Mouse (Mus musculus) gastrocnemius, adult 8-10 months (tissue): ENCODE results near the gene Myom1. TPM values are rescaled to one million over a fixed set of nuclear protein-coding genes. Genes with fewer than 3 reads are reported as not detected.

Experiments used
- DNase-seq, 2 experiments: peaks; one replicate each; pipeline ENCODE4 v3.0.0; 2022; ENCODE audit warnings: low spot score in 2 of 2
- total RNA-seq, 4 experiments: library from RNA; stranded (reverse); gene quantifications; 2 replicates each; pipeline ENCODE4 v1.2.4; 2022

Gene Myom1
- total RNA-seq, 4 experiments from 2014 or later = 1,304 to 1,591 (median 1,439) TPM

DNA sequence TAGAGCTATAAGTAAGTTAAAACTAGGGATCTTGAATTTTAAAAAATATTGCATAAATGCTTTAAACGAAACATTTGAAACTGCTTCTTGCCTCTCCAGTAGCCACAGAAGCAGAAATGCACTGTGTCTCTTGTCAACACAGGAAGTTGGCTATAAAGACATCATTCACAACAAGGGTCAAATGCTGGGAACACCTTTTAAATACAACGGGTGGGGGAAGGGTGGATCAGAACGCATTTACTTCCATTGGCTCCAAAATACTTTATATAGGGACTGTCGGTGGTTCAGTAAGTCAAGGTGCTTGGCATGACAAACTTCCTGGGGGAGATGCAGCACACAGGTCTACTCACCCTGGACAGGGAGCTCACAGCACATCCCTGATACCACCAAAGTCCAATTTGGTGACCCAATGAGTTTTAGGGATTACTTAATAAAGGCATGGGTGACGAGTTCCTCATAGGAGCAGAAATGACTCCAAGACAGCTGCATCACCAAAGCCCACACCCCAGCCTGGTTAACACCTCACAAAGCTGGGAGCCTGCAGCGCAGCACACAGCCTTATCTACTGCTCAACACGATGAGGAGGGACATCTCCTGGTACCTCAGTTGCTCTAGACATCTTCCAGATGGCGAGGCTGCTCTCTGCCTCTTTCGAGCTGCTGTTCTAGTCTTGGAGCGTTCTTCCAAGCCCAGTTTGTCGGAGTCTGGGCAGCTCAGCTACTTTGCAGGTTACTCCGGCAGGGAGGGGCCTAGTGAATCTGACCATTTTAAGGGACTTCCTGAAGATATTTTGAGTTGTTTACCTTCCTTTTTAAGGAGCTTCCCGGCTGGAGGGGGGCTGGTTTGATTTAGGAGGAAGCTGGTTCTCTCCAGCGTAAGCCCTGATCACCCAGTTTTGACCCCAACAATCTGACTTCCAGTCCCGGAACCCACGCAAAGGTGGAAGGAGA is 134.2 kb downstream of the Myom1 start:
- no peak for DNase-seq

DNA sequence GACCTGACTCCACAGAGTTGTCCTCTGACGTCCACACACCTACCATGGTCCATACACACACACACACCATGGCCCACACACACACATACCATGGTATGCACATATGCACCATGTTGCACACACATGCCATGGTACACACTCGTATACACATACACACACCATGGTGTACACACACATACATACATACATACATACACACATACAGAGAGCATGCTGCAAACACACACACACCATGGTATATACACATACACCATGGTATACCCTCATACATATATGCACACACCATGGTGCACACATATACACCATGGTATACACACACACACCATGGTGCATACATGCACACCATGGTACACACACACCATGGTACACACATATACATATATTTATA is 134.9 kb downstream of the Myom1 start:
- DNase-seq = no peak

DNA sequence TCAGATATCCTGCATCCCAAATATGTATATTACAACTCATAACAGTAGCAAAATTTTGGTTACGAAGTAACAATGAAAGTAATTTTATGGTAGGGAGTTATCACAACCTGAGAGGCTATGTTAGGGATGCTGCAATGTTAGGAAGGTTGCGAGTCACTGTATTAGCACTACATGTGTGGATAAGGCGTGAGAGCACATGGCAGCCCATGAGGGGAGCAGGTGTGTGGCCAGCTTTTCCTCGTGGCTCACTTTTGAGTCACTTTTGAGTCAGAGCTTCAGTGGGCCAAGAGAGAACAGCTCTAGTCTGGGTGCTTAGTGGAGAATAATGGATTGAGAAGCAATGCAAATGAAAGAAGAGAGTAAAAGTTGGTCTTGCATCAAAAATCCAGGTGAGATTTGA is 139.6 kb downstream of the Myom1 start:
- no peak for DNase-seq

DNA sequence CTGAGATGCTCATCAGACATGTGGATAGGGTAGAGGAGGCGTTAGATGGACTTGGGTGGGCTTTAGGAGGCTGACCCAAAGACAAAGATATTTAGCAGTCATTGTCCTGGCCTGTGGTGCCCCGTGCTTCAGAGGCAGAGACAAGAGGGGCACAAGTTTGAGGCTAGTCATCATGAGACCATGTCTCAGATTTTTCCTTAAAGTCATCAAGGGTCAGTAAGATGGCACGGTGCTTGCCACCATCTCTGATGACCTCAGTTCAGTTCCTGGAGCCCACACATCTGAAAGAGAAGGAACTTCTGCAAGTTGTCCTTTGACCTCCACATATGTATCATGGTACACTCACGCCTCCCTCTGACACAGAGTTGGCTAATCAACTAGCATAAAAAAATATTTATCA is 140.7 kb downstream of the Myom1 start:
- no peak for DNase-seq

DNA sequence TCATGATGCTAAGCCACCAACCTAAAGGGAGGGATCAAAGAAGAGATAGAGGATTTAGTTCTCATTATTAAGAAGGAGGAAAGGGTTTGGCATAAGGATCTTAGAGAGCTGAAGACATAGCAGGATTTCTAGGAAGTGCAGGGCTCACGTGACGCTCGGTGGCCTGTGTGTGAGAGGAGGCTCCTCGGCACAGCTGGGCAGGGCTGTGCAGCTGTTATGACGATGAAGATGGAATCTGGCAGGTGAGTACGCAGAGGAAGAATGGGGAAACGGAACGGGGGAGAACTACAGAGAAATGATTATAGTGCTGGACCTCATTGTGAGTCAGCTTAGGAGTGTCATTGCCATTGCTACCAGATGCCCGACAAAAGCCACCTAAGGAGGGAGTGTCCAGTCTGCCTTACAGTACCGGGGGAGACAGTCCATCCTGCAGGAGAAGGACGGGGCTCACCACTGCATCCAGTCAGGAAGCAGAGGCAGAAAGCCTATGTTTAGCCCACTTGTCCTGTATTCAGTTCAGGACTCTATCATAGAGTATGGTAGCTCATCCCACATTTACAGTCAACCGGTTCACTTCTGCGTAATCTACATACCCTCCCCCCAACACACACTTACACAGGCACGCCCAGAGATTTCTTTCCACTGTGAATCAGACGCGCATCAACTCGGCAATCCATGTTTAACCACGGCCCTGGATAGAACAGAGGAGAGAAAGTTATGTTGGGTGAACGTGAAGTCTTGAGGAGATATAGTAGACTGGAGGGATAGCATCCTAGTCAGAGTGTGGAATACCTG is 142.1 kb downstream of the Myom1 start:
- DNase-seq = no peak

DNA sequence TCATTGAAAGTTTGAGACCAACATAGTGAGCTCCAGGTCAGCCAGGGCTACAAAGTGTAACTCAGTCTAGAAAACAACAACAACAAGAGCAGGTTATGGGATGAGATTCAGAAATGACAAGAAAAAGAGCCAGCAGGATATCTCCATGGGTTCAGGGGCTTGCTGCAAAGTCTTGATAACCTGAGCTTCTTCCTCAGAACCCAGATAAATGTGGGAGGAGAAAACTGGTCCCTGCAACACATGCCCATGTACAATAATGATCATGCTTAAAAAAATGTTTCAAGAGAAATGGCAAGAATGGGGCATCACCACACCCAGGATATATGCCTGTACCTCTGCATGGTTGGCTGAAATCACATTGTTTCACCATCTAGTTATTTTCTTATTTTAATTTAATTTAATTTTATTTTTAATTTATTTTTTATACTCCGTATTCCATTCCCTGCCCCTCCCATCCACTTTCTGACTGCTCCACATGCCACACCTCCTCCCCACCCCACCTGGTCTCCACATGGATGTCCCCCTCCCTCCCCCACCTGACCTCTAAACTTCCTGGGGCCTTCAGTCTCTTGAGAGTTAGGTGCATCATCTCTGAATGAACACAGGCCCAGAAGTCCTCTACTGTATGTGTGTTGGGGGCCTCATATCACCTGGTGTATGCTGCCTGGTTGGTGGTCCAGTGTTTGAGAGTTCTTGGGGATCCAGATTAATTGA is 143.0 kb downstream of the Myom1 start:
- no peak for DNase-seq

DNA sequence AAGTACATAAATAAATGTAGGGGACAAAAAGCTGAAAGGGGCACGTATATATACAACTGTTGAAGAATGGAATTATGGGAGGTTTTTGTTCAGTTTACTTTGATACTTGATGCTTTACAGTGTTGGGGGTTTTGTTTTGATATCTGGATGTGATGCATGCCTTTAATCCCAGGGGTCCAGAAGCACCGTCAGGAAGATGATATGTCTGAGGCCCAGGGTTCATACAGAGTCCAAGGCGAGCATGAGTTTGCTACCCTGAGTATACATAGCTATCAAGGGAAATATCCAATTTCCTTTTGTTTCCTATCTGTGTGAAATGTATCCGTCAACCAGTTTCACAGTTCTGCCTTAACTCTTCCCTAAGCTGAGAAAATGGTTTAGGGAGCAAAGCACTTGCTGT is 150.9 kb downstream of the Myom1 start:
- no peak for DNase-seq

DNA sequence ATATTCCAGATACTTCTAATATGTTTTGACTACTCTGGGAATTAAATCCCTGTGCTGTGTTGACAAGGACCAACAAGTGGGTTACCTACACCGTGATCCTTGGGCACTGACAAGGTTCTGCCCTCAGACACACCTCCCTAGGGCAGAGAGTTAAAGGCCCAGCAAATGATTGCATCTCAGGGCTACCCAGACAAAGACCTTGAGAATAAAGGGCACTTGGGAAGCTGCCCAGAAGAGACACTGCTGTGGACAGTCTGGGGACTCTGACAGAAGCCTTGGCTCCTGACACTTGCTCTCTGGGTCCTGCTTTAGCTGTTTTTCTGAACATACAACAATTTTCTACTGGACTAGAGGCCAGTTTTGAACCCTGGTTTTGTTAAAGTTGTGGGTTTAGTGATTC is 152.8 kb downstream of the Myom1 start:
- no peak for DNase-seq

DNA sequence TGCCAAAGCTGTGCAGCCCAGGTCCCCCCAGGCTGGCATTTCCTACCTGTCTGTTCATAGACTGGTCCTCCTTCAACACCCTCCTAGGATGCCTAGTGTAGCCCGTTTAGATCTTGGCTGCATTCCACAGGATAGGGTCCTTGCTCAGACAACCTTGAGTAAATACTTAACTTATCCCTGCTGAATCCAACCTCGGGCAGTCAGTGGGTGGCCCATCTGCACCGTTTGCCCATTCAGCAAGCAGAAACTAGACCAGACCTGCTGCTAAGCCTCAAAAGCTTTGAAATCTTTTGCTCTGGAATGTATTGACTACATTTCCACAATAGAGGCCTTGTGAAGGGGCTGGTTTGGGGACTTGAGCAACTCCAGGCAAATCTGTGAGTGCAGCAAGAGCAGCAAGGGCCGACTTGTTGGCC is 156.7 kb downstream of the Myom1 start:
- DNase-seq = no peak

DNA sequence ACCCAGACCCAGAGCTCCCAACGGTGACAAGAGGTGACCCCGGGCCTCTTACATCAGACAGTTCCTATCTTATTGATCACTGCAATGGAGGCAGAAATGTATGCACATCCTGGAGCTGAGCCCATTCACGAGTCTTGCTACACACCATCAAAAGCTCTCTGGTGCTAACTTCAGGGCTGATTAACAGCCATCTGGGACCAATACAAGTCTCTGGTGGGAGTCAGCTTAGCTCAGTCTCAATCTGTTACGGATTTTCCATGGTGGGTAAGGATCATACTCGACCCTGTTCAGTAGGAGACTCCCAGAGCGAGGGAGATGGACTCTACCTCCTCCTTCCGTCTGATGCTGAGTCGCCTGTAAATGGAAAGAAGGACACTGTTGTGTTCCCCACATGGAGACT is 157.3 kb downstream of the Myom1 start:
- DNase-seq = no peak

DNA sequence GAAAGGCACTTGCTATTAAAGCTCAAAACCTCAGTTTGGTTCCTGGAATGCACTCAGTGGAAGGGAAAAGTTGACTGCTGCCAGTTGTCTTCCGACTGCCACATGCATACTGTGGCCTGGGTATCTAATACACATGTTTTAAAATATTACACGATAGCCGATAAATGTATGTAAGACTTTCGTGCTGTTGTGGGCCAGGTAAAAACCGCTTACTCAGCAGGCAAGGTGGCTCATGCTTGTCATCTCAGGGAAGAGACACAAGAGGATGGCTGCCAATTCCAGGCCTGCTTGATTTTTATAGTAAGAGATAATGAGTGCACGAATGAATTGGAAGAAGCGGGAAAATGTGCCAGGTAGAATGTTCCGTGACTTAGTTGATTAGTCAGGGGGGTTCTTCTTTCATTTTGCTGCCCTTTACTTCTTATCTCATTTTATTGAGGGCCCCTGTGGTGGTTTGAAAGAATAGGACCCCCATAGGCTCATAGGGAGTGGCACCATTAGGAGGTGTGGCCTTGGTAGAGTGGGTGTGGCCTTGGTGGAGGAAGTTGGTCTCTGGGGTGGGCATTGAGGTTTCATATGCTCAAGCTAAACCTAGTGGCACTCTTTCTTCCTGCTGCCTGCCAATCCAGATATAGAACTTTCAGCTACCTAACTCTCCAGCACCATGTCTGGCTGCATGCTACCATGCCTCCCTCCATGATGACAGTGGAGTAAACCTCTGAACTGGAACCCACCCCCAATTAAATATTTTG is 158.0 kb downstream of the Myom1 start:
- DNase-seq = no peak

DNA sequence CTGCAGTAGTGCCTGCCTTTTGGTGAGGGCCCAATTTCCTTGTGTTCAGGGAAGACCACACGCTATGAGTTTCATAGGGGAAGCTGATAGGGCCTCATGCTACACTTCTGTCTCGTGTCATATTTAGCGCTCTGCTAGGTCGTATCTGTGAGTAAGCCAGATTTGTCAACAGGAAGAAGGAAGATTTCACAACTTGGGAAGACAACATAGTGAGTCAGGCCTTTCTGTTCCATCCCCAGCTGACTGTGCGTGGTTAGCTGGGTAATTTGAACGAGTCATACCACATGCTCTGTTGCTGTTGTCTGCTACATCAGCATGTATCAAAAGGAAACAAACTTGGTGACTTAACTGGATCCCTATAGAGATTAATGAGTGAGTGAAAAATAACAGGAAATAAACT is 162.6 kb downstream of the Myom1 start:
- no peak for DNase-seq

DNA sequence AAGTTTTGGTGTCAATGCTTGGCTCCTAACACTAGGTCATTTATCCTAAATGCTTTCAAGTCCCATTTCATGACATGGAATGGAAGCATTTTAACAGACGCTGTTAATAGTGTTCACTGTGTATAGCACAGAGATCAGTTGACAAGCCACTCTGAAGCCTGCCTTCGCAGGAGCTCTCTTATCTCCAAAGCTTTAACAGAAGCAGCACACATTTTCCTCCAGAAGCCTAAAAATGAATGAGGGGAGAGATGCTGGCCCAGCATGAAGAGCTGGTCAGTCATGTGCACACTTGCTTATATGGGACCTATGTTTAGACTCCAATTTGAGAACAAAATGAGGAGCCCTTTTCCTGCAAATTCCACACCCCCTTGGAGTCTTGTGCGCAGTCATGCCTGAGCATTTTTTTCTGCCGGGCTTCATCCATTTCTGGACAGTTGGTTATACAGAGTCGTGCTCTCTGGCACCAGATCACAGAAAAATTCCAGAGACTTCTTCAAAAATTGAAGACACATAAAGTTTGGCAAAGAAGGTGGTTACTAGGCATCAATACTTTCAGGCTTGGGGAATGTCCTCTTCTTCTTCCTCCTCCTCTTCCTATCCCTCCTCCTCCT is 165.9 kb downstream of the Myom1 start:
- no peak for DNase-seq

DNA sequence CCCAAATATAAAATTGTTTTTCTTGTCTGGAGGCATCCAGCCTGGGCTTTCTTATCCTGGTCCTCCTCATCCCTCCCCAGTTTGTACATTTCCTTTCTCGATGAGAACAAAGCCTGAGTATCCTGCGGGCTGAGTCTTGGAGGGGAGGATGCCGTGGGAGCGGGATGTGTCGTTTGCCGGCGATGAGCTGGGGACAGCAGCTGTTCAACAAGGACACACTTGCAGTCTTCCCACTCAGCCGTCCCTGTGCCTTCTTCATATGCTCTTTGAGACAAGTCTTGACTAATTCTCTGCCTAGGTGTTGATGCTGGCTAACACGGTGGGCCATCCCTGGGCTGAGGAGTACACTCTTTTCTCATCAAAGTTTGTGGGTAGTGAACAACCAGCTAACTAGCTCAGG is 166.4 kb downstream of the Myom1 start:
- no peak for DNase-seq

DNA sequence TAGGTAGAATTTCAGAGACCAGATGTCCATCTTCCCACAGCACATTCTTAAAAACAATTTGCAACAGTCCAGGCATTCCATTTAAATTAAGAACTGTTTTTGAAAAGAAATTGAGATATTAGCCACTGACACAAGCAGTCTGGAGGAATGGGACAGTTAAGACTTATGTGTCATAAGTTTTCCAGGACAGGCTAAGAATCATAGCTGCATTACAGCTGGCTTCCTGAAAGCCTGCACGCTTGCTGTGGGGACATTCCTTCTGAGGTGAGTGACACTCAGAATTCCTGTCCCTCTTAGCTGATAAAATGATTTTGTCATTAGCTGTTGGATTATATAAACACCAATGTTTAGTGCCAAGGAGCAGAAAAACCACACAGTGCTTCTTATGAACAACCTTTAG is 167.2 kb downstream of the Myom1 start:
- DNase-seq = no peak

DNA sequence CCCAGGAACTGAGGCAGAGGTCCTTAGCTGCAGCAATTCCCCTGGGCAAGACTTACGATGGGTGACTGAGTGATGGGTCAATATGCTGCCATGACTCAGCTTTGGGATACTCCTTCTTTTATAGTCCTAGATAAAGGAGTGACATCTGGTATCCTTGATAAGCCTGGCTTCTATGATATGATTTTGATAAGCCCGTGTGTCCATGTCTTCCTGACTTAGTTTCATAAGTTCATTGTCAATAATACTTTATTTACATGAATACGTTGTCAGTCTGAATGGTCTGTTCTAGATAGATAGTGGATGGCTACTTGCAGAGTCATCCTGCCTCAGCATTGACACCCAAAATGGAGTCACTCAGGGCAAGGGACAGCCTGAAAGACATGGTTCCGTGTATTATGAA is 168.7 kb downstream of the Myom1 start:
- no peak for DNase-seq

Other genes with a start within 250 kb of the Myom1 start
- 1 to 10 TPM; 5.6 to 7.2 (median 5.9) TPM for gene Tgif1, start 149.1 kb upstream of the Myom1 start, total RNA-seq
- 100 to 1,000 TPM; 326 to 366 (median 337) TPM for gene Myl12a, start 245 bp downstream of the Myom1 start, total RNA-seq
- 1 to 10 TPM; 1.6 to 4.9 (median 3.3) TPM for gene Lpin2, start 179.9 kb downstream of the Myom1 start, total RNA-seq